In the genomic region with DNA sequence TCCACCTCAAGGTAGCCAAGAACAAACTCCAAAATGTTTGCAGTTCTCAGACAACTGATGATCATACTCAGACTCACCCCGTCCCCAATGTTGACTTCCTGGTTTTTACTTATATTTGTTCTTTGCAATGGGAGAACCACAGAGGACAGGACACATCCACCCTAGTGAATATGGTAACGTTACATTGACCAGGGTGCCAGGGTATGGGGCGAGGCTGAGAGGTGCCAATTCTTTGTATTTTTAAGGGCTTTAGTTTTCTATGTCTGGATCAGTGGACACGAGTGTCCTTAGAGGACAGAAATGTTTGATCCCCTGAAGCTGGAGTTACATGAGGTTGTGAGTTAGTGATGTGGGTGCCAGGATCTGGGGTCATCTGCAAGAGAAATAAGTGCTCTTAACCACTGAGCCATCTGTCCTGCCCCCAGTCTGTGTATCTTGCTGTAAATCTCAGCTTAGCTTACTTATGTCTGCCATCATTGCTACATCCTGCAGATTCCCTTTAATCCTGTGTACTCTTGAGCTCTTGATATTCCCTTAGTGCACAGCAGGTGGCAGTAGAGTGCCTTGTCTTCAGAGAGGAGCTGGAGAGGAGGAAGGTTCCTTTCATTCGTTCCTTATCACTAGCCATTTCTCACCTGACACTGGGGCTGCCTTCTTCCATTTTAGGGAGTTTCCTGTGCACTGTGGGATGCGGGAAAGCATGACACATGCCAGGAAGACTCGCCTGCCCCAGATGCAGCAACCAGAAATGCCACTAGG, we compare ENCODE assay signal across 8 mouse cellular contexts. TPM values are rescaled to one million over a fixed set of nuclear protein-coding genes. Genes with fewer than 3 reads are reported as not detected.
DNase-seq lines count a peak whose midpoint lies in the region; ATAC-seq lines count a peak whose summit lies in the region.

No protein-coding gene starts in this region.

- peak; percentile 93 for ATAC-seq in inflammation-experienced regulatory T-cells, adult 6 months
- ATAC-seq in megakaryocyte-erythroid progenitor cell, adult 5-6 weeks (replicated peaks; ENCODE audit: low FRiP score, low TSS enrichment, poor library complexity, severe bottlenecking): peak; percentile 88

- DNase-seq in WW6 (ENCODE audit: low read depth, low spot score): peak; percentile 43
- peak; percentile 52 to 80 for DNase-seq in cerebellum, postnatal 4 days (ENCODE audit: low spot score in 2 of 2)
- peak; percentile 61 to 67 for DNase-seq in gastrocnemius, adult 8-10 months (ENCODE audit: low spot score in 2 of 2)
- peak; percentile 69 to 92 for DNase-seq in left cerebral cortex, adult 9 months (ENCODE audit: low spot score in 2 of 2)
- peak; percentile 83 for DNase-seq in right cerebral cortex, postnatal 14 days
- DNase-seq in urinary bladder, postnatal 4 days (ENCODE audit: low spot score in 2 of 2): peak; percentile 43 to 74

RNA-seq across cellular contexts. Expression of gene Zfp787, which starts 28.9 kb away (rescaled TPM):
- 10 to 100 TPM; 27.1 to 32.2 (median 29.7) TPM for total RNA-seq in gastrocnemius, adult 8-10 months (2022)
- 1 to 10 TPM; 4.2 to 5.8 (median 4.3) TPM for polyA plus RNA-seq in inflammation-experienced regulatory T-cells, adult 6 months (2017; shearing (Covaris generic))
- total RNA-seq in megakaryocyte-erythroid progenitor cell, adult 5-6 weeks (2014; fragmentation: Nextera tagmentation): 21.9 and 43.6 TPM in 2 replicates
- 16.7 and 17.3 TPM in 2 replicates for total RNA-seq in megakaryocyte-erythroid progenitor cell, adult 5-6 weeks (2017)

RNA-seq across cellular contexts. Expression of gene Zfp444, which starts 45.2 kb away (rescaled TPM):
- 1 to 10 TPM; 5.5 to 8.7 (median 7.4) TPM for total RNA-seq in gastrocnemius, adult 8-10 months (2022)
- 1 to 10 TPM; 6.3 to 7.5 (median 6.4) TPM for polyA plus RNA-seq in inflammation-experienced regulatory T-cells, adult 6 months (2017; shearing (Covaris generic))
- 4.1 and 11.9 TPM in 2 replicates for total RNA-seq in megakaryocyte-erythroid progenitor cell, adult 5-6 weeks (2014; fragmentation: Nextera tagmentation)
- 21.9 and 22.6 TPM in 2 replicates for total RNA-seq in megakaryocyte-erythroid progenitor cell, adult 5-6 weeks (2017)

Comparison
In these comparisons a context has a peak if more than half of its experiments do, and no peak if none do; other contexts are left out.
1. Peak in every context shown above with its lines: DNase-seq and ATAC-seq.